Mouse (Mus musculus) limb, embryonic 15.5 days (tissue): ENCODE data around the gene Zwilch. TPM values are rescaled to one million over a fixed set of nuclear protein-coding genes. Genes with fewer than 3 reads are reported as not detected.
"Not testable (repeated sequence)": the region's sequence is repeated elsewhere in the genome, so short reads cannot be mapped to it uniquely, and the experiment has no call there.

ENCODE experiments used
- ATAC-seq: fragments of 200-750 bp; cut with Nextera tagmentation; 2 replicates; pipeline ENCODE4 v1.8.0; 2017; ENCODE audit warnings: low read depth, moderate TSS enrichment; ENCODE audit not compliant: insufficient number of reproducible peaks, low FRiP score, low TSS enrichment
- H3K27ac ChIP-seq: fragments of 300-500 bp; sonication (generic); 2 replicates; pipeline ENCODE4 v1.5.1; 2015; ENCODE audit warnings: moderate library complexity, mild to moderate bottlenecking, inconsistent platforms
- H3K27me3 ChIP-seq: fragments of 300-500 bp; sonication (generic); 2 replicates; pipeline ENCODE4 v1.6.1; 2015; ENCODE audit warnings: inconsistent platforms
- H3K36me3 ChIP-seq: fragments of 300-500 bp; sonication (generic); 2 replicates; pipeline ENCODE4 v1.6.1; 2015; ENCODE audit warnings: inconsistent platforms
- H3K4me1 ChIP-seq: fragments of 300-500 bp; sonication (generic); 2 replicates; pipeline ENCODE4 v1.6.1; 2015; ENCODE audit warnings: inconsistent platforms
- H3K4me2 ChIP-seq: fragments of 300-500 bp; sonication (generic); 2 replicates; pipeline ENCODE4 v1.6.1; 2015; ENCODE audit warnings: mild to moderate bottlenecking, inconsistent platforms
- H3K4me3 ChIP-seq: fragments of 300-500 bp; sonication (generic); 2 replicates; pipeline ENCODE4 v1.5.1; 2015; ENCODE audit warnings: mild to moderate bottlenecking, inconsistent platforms
- H3K9ac ChIP-seq: fragments of 300-500 bp; sonication (generic); 2 replicates; pipeline ENCODE4 v1.6.1; 2015; ENCODE audit warnings: inconsistent platforms
- H3K9me3 ChIP-seq: fragments of 300-500 bp; sonication (generic); 2 replicates; pipeline ENCODE4 v1.6.1; 2016; ENCODE audit warnings: inconsistent platforms
- WGBS: fragments of 180-500 bp; shearing (Covaris S2); methylation state at CpG from one replicate; pipeline ENCODE4 v1.1.7; 2015; 5-methylcytosine and 5-hydroxymethylcytosine counted together
- polyA plus RNA-seq: library from polyadenylated mRNA; unstranded; fragments of >200 nt; fragmentation: Nextera tagmentation; extraction: Ambion mirVana; gene quantifications from 2 replicates; pipeline ENCODE4 v1.2.1, GENCODE M21; 2015

Gene Zwilch
- polyA plus RNA-seq, 1 experiment from 2014 or later: 17.3 TPM

DNA sequence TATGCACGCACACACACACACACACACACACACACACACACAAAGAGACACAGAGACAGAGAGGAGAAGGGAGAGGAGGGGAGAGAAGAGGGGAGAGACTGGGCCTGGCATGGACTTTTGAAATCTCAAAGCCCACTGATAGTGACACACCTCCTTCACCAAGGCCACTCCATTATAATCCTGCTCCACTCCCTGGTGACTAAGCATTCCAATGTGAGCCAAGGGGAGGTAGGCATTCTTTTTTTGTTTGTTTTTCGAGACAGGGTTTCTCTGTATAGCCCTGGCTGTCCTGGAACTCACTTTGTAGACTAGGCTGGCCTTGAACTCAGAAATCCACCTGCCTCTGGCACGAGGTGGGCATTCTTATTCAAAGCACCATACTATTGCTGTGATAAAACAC, 48.1 kb downstream of the Zwilch start:
- H3K9me3 ChIP-seq, ATAC-seq, H3K4me2 ChIP-seq, H3K9ac ChIP-seq, H3K4me3 ChIP-seq, H3K27ac ChIP-seq, H3K4me1 ChIP-seq, H3K36me3 ChIP-seq, H3K27me3 ChIP-seq: not testable (repeated sequence)
- WGBS: 74% methylated on average over 3 of the region's 3 CpGs

DNA sequence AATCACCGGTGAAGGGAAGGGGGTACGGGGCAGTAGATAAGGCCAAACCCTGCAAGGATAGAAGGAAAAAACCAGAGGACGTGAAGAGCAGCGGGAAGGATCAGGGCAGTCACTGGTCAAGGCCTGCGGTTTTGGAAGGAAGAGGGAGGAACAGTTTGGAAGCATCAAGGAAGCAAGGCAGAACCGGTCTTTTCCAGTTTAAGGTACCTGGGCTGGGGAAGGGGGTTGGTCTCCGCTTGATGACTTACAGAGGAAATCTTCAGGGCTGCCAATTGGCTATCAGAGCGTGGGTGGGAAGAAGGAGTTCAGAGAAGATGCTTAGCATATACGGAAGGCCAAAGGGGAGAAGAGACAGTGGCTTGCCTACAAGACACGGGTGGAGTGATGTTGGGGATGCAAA, 50.3 kb downstream of the Zwilch start:
- 93% methylated on average over 10 of the region's 10 CpGs for WGBS

DNA sequence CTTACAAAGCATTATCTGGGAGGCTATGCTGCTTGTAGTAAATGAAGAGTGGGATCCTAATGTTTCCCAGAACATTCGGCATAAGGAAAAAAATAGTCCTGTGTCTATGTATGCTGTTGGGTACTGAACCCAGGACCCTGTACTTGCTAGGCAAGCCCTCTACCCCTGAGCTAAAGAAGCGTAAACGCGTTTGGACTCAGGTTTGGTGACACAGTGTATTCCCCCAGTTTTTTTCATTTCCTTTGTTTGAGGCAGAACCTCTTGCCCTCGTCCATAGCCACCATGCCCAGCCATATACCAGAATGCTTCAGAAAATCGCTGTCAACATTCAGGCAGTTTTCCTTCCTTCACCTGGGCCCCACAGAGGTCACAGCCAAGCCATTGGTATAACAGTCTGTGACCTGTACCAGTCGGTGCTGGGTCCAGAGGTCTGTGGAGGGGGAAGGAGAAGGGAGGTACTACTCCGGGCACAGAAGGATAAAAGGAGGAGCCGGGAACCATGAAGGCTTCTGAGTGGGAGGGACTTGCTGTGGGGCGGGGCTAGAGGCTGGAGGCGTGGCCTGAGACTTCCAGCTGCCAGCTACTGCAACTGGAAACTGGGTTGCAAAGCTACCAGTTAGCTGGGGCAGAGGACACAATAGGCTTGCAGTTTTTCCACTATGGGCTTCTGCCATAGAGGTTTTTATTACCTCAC, 52.2 kb downstream of the Zwilch start:
- ATAC-seq: no peak
- no peaks in the 10 kb centered on the region for H3K9me3 ChIP-seq
- no peaks in the 10 kb centered on the region for H3K36me3 ChIP-seq
- H3K4me2 ChIP-seq: no peak overlapping the region
- H3K4me1 ChIP-seq: no peaks in the 10 kb centered on the region
- no peak overlapping the region for H3K4me3 ChIP-seq
- 45% methylated on average over 11 of the region's 11 CpGs for WGBS
- H3K9ac ChIP-seq: no peak overlapping the region
- H3K27ac ChIP-seq: no peak overlapping the region
- no peaks in the 10 kb centered on the region for H3K27me3 ChIP-seq

More for the DNA sequence above, 50.3 kb downstream of the Zwilch start:
- Histone ChIP-seq H3K4me2 (no peak overlapping the region), H3K27ac (no peak overlapping the region), H3K9ac (no peak overlapping the region), H3K9me3 (no peaks in the 10 kb centered on the region), H3K36me3 (no peaks in the 10 kb centered on the region), H3K4me1 (0 out of 2 replicates have a peak, but pooled peaks cover 3% of the 10 kb centered on the region), H3K4me3 (no peak overlapping the region), H3K27me3 (no peaks in the 10 kb centered on the region)
- ATAC-seq: no peak

DNA sequence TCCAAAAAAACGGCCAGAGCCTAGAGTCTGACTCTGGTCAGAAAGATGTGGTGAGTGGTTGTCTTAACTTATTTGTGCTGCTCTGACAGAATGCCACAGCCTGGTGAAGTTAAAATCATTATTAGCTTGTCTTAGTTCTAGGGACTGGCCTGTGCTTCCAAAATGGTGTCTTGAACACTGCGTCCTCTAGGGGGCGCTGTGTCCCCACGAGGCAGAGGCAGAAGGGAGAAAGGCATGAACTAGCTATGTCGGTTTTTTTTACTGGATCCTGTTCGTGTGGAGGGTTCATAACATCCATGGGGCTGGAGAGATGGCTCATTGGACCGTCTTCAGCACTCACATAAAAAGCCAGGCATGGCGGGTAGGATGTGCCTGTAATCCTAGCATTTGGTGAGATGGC, 53.0 kb downstream of the Zwilch start:
- H3K9ac ChIP-seq: no peak overlapping the region
- no peaks in the 10 kb centered on the region; the same call in 1 of the 2 replicates for H3K4me1 ChIP-seq
- no peaks in the 10 kb centered on the region for H3K36me3 ChIP-seq
- no peaks in the 10 kb centered on the region for H3K27me3 ChIP-seq
- ATAC-seq: no peak
- 30% methylated on average over 8 of the region's 8 CpGs for WGBS
- H3K9me3 ChIP-seq: no peaks in the 10 kb centered on the region
- no peak overlapping the region for H3K4me3 ChIP-seq
- no peak overlapping the region for H3K4me2 ChIP-seq
- H3K27ac ChIP-seq: no peak overlapping the region

DNA sequence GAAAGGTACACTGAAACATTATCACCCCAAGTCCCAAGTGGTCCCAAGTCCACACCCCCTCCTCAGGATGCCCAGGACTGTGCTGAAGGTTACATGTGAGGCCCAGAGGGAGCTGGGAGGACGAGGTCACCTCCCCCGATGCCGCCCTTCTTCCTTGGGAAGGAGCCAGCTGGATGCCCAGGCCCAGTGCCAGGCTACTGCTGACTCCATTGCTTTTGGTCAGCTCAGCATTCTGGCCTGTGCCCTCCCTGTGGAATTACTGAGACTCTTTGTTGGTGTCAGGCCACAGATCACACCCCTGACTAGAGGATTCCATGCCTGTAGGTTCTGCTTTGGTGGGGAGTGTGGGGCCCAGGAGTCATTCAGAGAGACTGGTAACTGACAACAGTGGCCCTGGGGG, 56.0 kb downstream of the Zwilch start, which contains the start of gene Lctl:
TSS of gene Lctl (plus strand) at position 272 of the 400 bp plus-strand sequence.
- Histone ChIP-seq H3K27ac (no peak within 1 kb of the TSS), H3K9ac (no peak within 1 kb of the TSS), H3K27me3 (no peaks in the 10 kb centered on the region), H3K4me2 (no peak within 1 kb of the TSS), H3K9me3 (no peaks in the 10 kb centered on the region), H3K4me1 (peaks cover 3% of the 10 kb centered on the region; the same call in 1 of the 2 replicates), H3K4me3 (no peak within 1 kb of the TSS), H3K36me3 (no peaks in the 10 kb centered on the region)
- ATAC-seq: no peak
- 63% methylated on average over 3 of the region's 3 CpGs for WGBS

DNA sequence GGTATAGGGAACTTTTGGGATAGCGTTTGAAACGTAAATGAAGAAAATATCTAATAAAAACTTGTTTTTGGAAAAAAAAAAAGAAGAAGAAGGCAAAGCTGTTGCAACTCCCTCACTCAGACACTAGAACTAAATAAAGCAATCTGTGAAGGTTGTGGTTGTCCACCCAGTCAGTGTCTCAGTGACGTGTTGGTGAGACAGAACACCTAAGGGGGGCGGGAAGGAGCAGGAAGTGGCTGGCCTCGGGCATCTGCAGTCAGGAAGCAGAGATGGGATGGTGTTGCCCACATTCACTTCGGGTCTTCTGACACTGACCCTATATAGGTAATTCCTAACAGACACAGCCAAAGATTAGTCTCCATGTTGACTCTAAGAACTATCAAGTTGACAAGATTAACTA, 57.1 kb downstream of the Zwilch start:
- H3K27ac ChIP-seq: no peak overlapping the region
- WGBS: 75% methylated on average over 6 of the region's 6 CpGs
- no peak for ATAC-seq
- H3K4me3 ChIP-seq: no peak overlapping the region
- H3K4me1 ChIP-seq: peaks cover 3% of the 10 kb centered on the region; the same call in 1 of the 2 replicates
- H3K9me3 ChIP-seq: no peaks in the 10 kb centered on the region
- H3K9ac ChIP-seq: no peak overlapping the region
- no peaks in the 10 kb centered on the region for H3K36me3 ChIP-seq
- no peak overlapping the region for H3K4me2 ChIP-seq
- H3K27me3 ChIP-seq: no peaks in the 10 kb centered on the region

DNA sequence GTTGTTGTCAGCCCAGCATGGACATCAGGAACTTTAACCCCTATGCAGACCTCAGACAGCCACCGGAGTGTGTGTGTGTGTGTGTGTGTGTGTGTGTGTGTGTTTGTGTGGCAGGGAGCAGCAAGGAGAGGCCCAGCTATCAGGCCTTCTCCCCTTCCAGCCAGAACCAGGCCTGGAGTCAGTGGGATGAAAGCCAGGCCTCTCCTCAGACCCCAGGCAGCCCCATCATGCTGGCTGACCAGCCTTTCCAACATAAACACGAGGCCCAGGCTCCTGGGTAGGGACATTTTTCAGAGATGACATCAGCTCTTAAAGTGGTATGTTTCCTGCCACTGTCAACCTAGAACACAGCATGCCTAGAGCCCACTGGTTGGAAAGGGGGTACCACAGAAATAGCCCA, 58.3 kb downstream of the Zwilch start:
- H3K27me3 ChIP-seq: no peaks in the 10 kb centered on the region
- H3K4me1 ChIP-seq: peaks cover 3% of the 10 kb centered on the region; the same call in 1 of the 2 replicates
- H3K36me3 ChIP-seq: no peaks in the 10 kb centered on the region
- ATAC-seq: 0 out of 2 replicates have a peak, but pooled peaks have one; percentile 52
- no peak overlapping the region for H3K9ac ChIP-seq
- H3K4me2 ChIP-seq: no peak overlapping the region
- peak overlapping the region; percentile 23; the same call in 1 of the 2 replicates for H3K27ac ChIP-seq
- 22% methylated on average over 2 of the region's 2 CpGs for WGBS
- H3K4me3 ChIP-seq: no peak overlapping the region
- no peaks in the 10 kb centered on the region for H3K9me3 ChIP-seq

DNA sequence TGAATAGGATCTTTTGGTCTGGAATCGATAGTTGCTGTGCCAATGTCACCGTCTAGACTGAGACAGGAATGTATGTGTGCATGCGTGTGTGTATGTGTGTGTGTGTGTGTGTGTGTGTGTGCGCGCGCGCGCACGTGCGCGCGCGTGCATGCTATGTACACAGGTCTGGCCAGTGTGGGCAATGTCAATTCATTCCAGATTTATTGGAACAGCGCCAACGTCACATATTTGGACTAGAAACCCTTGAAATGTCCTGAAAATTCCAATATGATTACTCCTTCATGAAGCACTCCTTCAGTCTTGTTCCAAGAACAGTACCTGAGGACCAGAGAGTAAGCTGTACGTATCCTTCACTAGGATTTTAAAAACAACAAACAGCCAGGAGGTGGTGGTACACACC, 62.4 kb downstream of the Zwilch start:
- Histone ChIP-seq H3K27ac (no peak overlapping the region), H3K9me3 (no peaks in the 10 kb centered on the region), H3K9ac (no peak overlapping the region), H3K36me3 (no peaks in the 10 kb centered on the region), H3K4me1 (peaks cover 3% of the 10 kb centered on the region; the same call in 1 of the 2 replicates), H3K4me3 (no peak overlapping the region), H3K27me3 (no peaks in the 10 kb centered on the region), H3K4me2 (no peak overlapping the region)
- WGBS: 88% methylated on average over 16 of the region's 16 CpGs
- ATAC-seq: no peak

DNA sequence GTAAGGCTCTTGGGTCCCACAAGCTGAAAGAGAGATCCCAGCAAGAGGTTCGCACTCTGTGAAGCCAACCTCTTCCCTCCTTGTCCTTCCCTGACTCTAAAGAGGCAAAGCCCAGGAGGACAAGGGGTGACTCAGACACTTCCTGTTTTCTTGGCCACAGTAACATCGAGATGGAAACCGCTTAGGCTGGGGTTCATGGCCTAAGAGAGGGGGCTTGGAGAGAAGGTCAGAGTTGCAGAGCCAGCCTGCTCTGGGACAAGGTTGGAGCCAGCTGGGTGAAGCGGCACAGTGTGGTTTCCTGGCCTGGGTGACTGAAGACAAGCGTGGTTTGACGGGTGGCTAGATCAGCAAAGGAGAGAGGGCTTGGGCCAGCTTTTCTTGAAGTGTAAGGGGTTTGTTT, 67.6 kb downstream of the Zwilch start:
- Histone ChIP-seq H3K36me3 (no peaks in the 10 kb centered on the region), H3K4me1 (no peaks in the 10 kb centered on the region), H3K4me2 (no peak overlapping the region), H3K9ac (no peak overlapping the region), H3K4me3 (no peak overlapping the region), H3K27ac (no peak overlapping the region), H3K9me3 (no peaks in the 10 kb centered on the region), H3K27me3 (no peaks in the 10 kb centered on the region)
- ATAC-seq: no peak
- WGBS: 74% methylated on average over 6 of the region's 6 CpGs

DNA sequence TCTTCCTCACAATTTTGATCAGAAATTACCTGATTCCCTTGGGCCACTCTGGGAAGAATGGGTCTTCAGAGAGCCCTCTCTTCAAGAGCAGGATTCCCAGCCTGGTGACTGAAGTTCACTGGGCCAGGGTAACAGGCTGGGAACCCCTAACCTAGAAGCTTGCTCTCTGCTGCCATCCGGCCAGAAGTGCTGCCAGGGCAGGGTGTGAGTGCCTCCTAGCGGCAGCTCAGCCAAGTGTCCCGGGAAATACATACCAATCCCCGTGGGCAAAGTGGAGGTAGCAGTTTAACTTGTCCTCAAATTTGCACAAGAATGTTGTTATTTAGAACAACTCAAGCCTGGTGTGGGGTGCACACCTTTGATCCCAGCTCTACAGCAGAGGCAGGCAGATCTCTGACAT, 72.5 kb downstream of the Zwilch start:
- Histone ChIP-seq H3K9ac (no peak overlapping the region), H3K9me3 (no peaks in the 10 kb centered on the region), H3K27ac (no peak overlapping the region), H3K4me2 (no peak overlapping the region), H3K4me1 (0 out of 2 replicates have a peak, but pooled peaks cover under 1% of the 10 kb centered on the region), H3K4me3 (no peak overlapping the region), H3K27me3 (no peaks in the 10 kb centered on the region), H3K36me3 (no peaks in the 10 kb centered on the region)
- ATAC-seq: no peak
- WGBS: 3% methylated on average over 4 of the region's 4 CpGs

DNA sequence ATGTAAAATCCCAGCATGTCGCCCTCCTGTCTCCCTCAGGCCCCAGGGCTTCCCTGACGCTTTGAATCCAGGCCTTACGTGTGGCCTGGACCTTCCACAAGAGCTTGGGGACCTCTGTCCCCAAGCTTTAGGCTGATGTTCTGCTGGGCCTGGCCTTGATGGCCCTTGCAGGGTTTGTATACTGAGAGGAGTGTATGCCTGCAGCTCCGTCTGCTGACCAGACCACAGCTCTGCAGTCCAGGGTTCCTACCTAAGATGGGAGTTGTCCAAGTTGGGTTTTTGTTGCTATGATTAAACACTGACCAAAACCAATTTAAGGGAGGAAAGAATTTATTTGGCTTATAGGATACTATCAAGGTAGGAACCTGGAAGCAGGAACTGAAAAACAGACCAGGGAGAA, 74.6 kb downstream of the Zwilch start:
- Histone ChIP-seq H3K9me3 (no peaks in the 10 kb centered on the region), H3K27ac (no peak overlapping the region), H3K4me2 (no peak overlapping the region), H3K9ac (no peak overlapping the region), H3K4me1 (peaks cover 21% of the 10 kb centered on the region), H3K4me3 (no peak overlapping the region), H3K36me3 (no peaks in the 10 kb centered on the region), H3K27me3 (no peaks in the 10 kb centered on the region)
- WGBS: 63% methylated on average over 4 of the region's 4 CpGs
- ATAC-seq: no peak

DNA sequence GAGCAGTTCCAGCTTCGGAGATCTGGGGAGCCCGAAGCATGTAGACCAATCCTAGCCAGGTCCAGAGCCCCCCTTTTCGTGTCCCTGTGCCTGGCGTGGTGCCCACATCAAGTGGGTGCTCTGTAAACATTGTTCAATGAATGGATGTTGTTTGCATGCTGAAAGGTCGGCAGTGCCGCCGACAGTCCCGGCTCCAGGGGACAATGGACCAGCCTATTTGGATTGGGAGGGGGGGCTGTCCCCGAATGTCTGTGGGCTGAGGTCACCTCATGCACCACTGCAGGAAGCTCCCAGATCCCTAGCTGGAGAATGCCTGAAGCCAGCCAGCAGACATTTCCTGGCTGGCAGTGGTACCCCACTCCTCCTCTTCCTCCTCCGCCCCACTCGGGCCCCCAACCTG, 78.8 kb downstream of the Zwilch start:
- 0 out of 2 replicates have a peak, but pooled peaks have one; percentile 21 for ATAC-seq
- Histone ChIP-seq H3K27me3 (no peaks in the 10 kb centered on the region), H3K9me3 (no peaks in the 10 kb centered on the region), H3K9ac (no peak overlapping the region), H3K36me3 (no peaks in the 10 kb centered on the region), H3K4me3 (no peak overlapping the region), H3K27ac (0 out of 2 replicates have a peak overlapping the region, but pooled peaks have one; percentile 38), H3K4me1 (peaks cover 21% of the 10 kb centered on the region), H3K4me2 (no peak overlapping the region)
- WGBS: 65% methylated on average over 11 of the region's 11 CpGs
